Mouse (Mus musculus): Measurements from ENCODE around the gene Bicra.

The Bicra gene

GRCm38 (mm10) chr7:15966489-15966888 is 81.2 kb downstream of the Bicra start:
- no peak for DNase-seq

- DNase-seq: no peak
Observed at GRCm38 (mm10) chr7:15963798-15964652, 83.7 kb downstream of the Bicra start.

- DNase-seq: peak; percentile 84 to 89
Observed at GRCm38 (mm10) chr7:15962311-15963288, 85.1 kb downstream of the Bicra start.

DNA sequence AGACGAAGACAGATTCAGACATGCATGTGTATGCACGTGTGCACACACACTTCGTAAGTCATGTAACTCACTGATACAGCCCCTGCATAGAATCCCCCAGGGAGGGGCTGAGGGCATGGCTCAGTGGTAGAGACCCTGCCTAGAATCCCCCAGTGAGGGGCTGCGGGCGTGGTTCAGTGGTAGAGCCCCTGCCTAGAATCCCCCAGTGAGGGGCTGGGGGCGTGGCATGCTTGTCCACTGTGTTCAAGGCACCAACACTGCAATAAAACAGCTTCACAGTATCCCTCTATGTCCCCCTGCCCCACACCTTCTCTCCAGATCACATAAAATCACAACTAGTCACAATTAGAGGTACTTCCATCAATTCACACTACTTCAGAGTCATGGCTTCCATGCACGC is 85.9 kb downstream of the Bicra start:
- no peak for DNase-seq

- DNase-seq: no peak
Observed at GRCm38 (mm10) chr7:15961239-15961638, 86.5 kb downstream of the Bicra start.

GRCm38 (mm10) chr7:15960691-15961090 is 87.0 kb downstream of the Bicra start:
- DNase-seq: no peak

- DNase-seq: no peak
Observed at GRCm38 (mm10) chr7:15956143-15956542, 91.6 kb downstream of the Bicra start.

DNA sequence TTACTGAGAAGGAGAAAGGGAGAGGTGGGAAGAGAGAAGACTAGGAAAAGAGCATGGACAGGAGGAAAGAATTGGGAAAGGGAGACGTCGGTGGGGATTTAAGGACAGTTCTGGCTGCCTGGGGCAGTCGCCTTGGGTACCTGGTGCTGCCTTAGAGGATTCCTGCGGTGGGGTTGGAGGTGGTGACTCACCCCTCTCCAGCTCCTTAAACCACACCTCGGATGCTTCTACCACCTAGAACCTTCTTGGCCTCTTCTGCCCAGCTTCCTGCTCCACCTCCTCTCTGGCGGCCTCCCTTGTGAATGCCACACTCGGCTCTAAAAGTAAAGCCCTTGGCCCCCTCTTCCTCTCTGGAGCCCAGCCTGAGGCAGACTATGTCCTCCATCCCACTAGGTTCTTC is 92.2 kb downstream of the Bicra start:
- DNase-seq: no peak

- DNase-seq: peak; percentile 45 to 50
Observed at GRCm38 (mm10) chr7:15954978-15955443, 92.7 kb downstream of the Bicra start.

DNA sequence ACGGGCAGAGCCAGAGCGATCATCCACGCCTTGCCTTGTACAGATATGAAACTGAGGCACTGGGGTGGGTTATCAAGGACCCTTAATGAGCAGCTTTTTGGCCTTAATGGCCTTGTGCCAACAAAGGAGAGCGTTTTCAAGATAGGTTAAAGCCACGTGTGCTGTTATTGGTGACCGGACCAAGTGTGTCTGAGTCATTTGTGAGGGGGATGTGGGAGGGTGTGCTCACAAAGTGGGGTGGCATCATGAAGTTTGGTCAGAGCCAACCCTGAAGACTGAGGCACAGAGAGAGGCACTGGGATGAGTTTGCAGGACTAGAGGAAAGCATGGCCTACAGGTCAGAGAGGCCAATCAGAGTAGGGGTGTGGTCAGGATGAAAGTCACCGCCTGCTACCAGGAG is 93.3 kb downstream of the Bicra start:
- DNase-seq: no peak

DNA sequence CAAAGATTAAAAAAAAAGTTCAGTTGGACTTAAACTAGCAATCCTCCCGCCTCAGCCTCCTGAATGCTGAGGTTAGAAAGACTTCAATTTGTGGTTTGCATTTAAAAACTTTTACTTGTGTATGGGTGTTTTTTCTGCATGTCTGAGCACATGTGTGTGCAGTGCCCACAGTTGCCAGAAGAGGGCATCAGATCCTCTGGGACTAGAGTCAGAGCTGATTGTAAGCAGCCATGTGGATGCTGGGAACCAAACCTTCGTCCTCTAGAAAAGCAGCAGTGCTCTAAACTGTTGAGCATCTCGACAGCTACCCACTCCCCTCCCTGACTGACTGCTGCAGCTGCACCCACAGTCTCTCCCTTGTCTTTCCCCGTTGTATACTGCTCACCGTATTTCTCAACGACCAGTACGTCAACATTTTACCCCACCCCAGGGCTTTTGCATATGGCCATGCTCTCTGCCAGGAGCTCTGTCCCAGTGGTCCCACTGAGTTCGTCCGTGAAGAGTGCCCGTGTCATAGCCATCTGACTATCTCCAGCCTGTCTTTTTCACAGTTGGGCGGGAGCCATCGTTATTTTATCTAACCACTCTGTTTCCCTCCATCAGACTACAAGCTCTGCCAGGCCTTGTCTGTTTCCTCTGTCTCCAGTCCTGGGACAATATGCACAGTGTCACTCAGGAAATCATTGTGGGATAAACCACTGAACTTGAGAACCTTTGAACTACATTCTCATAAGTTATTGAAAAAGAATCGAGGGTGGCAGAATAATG is 94.2 kb downstream of the Bicra start:
- DNase-seq: no peak

DNA sequence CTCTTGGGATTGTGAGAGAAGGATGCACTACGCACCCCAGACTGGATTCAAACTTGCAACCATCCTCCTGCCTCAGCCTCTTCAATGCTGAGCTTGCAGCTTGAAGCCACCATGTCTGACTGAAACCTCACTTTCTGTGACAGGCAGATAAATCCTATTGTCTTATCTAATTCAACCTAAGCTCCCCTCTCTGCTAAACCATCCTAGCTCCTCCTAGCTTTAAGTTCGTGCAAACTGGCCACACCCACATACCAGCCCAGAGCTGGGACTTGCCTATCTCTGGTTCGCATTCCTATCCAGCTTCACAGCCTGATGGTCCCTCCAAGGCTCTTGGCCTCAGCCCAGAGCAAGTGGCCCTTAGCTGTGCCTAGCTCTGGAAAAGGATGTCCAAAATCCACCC is 95.3 kb downstream of the Bicra start:
- DNase-seq: no peak

DNA sequence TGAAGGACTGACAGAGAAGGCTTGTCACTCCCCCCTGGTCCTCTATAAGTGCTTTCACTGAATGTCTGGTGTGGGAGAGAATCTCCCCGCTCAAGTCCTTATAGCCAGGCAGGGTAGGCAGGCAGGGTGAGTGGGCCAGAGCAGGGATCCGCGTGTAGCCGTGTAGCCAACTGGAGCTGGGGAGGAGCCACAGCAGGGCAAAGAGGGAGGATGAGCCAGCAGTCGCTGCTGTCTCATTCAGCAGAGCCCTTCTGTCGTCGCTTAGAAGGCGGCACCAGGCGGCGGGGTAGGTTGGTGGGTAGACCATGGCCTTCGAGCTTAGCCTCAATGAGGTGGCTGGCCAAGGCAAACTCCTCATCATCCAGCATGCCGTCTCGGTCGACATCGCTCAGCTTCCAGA is 97.7 kb downstream of the Bicra start:
- DNase-seq: no peak

DNA sequence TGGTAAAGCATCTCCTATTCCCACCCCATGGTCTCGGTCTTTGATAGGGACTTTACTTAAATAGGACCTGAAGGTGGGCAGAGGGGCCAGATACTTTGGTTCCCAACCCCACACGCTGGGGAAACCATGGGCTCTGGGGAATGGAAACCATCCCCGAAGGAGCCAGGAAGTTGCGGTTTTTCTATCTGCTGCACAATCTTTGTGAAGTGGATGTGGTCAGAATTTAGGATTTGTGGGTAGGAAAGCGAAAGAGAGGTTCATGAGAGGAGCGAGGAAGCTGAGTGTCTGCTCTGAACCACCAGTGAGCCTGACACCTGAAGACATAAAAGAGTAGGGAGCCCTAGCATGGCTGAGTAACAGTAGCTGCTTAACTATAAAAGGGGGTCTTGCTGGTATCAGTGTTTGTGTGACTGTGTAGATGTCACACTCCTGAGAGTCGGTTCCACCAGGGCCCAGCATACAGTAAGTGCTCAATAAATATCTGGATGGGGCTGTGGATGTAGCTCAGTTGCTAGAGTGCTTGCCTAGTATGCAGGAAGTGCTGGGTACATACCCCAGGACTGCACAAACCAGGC is 98.4 kb downstream of the Bicra start:
- no peak for DNase-seq

GRCm38 (mm10) chr7:15948381-15948941 is 99.3 kb downstream of the Bicra start:
- DNase-seq: peak; percentile 73 to 79

- no peak for DNase-seq
Observed at GRCm38 (mm10) chr7:15947653-15948260, 100.0 kb downstream of the Bicra start.

GRCm38 (mm10) chr7:15945721-15946536 is 101.8 kb downstream of the Bicra start, which contains the start of gene Nop53:
TSS of gene Nop53 (minus strand) at chr7:15946074.
- peak; percentile 96 for DNase-seq

GRCm38 (mm10) chr7:15945211-15945610 is 102.5 kb downstream of the Bicra start:
- DNase-seq: no peak

DNA sequence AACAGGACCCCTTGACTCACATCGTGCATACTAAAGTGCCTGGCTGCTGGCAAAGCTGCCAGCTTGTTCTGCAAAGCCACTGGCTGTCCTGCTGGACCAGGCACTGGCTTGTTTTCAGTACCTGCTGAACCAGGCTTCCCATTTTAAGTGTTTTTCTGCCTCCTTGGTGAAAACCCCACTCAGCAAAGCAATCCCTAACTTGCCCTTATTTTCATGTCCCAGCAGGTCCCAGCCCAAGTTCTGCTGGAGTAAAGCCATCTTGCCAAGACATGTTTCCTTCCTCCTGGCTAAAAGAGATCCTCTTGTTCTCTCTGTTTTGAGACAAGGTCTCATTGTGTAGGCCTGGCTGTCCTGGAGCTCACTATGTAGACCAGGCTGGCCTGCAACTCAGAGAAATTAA is 103.4 kb downstream of the Bicra start:
- DNase-seq: no peak

DNA sequence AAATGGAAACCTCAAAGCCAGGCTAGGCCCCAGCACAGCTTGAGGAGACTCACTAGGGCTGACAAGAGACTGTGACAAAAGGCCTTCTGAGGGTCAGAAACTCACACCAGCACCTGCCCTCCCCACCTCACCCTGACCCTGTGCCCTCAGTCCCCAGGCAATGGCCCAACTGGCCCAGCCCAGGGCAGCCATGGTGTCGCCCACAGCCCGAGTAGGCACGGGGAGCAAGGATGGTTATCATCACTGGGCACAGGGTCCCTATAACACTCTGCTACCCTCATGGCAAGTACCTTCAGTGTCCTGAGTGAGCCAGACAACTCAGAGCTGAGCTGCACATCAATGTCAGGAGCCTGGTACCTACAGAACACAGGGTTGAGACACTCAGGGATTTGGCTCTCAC is 109.1 kb downstream of the Bicra start:
- DNase-seq: no peak

- DNase-seq: no peak
Observed at GRCm38 (mm10) chr7:15937491-15937890, 110.2 kb downstream of the Bicra start.
